Mouse (Mus musculus): ENCODE results near the gene Ssr1. TPM values are rescaled to one million over a fixed set of nuclear protein-coding genes. Genes with fewer than 3 reads are reported as not detected.

Gene Ssr1
- polyA plus RNA-seq, 1 experiment, result 44.7 TPM

DNA sequence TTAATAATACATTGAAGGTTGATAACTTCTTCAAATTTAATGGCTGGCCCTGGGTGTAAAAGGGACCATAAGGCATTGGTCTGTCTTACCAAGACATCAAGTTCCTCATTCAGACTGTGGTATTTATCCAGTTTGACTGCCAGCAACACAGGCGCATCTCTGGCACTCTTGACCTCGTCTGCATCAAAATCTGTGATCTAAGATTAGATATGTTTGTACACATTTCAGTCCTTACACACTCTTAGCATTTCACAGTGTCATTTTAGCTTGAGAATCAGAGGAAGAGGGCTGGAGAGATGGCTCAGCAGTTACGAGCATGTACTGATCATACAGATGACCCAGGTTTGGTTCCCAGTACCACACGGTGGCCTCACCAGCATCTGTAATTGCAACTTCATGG lies 21.6 kb upstream of the Ssr1 start:
- no peaks in the 10 kb centered on the region for H3K79me2 ChIP-seq (ENCODE audit: control insufficient read depth, insufficient read depth)
- no peak overlapping the region for H3K4me3 ChIP-seq
- no peak overlapping the region for H3K4me2 ChIP-seq (ENCODE audit: low read depth)
- H3K36me3 ChIP-seq (ENCODE audit: control insufficient read depth, insufficient read depth), result no peaks in the 10 kb centered on the region
- TF ChIP-seq MYOD1 (IDR thresholded peaks at IDR 0.05; ENCODE audit: control insufficient read depth in 1 of 3, insufficient read length in 2 of 3, low read depth in 2 of 3), result no peak
- TF ChIP-seq E2F4 (IDR thresholded peaks at IDR 0.05; ENCODE audit: insufficient read depth), result no peak
- no peak for TF ChIP-seq USF1 (IDR thresholded peaks at IDR 0.05; ENCODE audit: low read depth)
- no peak for TF ChIP-seq TCF3 (IDR thresholded peaks at IDR 0.05; ENCODE audit: insufficient read length, low read depth)
- no peak for TF ChIP-seq MAX (IDR thresholded peaks at IDR 0.05; ENCODE audit: low read depth)
- TF ChIP-seq MYOG (IDR thresholded peaks at IDR 0.05; ENCODE audit: control insufficient read depth in 1 of 3, insufficient read depth in 1 of 3, insufficient read length in 2 of 3, low read depth in 2 of 3), result no peak
- no peak for TF ChIP-seq POLR2A (IDR thresholded peaks at IDR 0.05; ENCODE audit: insufficient read length, low read depth)
- TF ChIP-seq TCF12 (IDR thresholded peaks at IDR 0.05; ENCODE audit: insufficient read depth, poor library complexity, severe bottlenecking), result no peak
- TF ChIP-seq SRF (IDR thresholded peaks at IDR 0.05; ENCODE audit: control insufficient read depth, insufficient read length, low read depth), result no peak
- TF ChIP-seq CEBPB (IDR thresholded peaks at IDR 0.05; ENCODE audit: insufficient read depth, poor library complexity, severe bottlenecking), result no peak
- TF ChIP-seq REST (IDR thresholded peaks at IDR 0.05; ENCODE audit: insufficient read depth, insufficient read length), result no peak
- TF ChIP-seq POLR2AphosphoS2 (IDR thresholded peaks at IDR 0.05; ENCODE audit: insufficient read length, low read depth), result no peak
- H3ac ChIP-seq (ENCODE audit: control insufficient read depth, insufficient read length), result no peak overlapping the region
- H3K27me3 ChIP-seq (ENCODE audit: control insufficient read depth, insufficient read depth, insufficient read length), result peaks cover 5% of the 10 kb centered on the region

DNA sequence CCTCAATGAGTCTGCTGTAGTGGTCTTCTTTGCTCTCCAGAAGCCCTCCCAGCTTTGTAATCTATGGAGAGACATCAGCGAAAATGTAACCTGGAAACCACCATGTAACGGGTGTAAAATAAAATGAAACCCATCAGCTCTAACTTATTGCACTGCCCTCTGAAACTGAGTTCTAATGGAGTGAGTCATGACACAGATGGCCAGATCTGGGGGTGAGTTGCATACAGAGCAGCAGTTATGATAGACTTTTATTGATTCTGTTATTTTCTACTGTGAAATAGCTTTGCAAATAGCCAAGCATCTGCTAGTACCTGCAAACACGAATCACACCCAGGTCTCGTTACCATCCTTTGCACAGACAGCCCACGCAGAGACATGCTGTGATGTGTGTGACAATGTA lies 18.4 kb upstream of the Ssr1 start:
- H3K4me3 ChIP-seq, result no peak overlapping the region
- H3K27me3 ChIP-seq (ENCODE audit: control insufficient read depth, insufficient read depth, insufficient read length), result no peaks in the 10 kb centered on the region
- H3K79me2 ChIP-seq (ENCODE audit: control insufficient read depth, insufficient read depth), result no peaks in the 10 kb centered on the region
- peak overlapping the region; percentile 37 for H3K4me2 ChIP-seq (ENCODE audit: low read depth)
- TF ChIP-seq REST (IDR thresholded peaks at IDR 0.05; ENCODE audit: insufficient read depth, insufficient read length) (no peak), CEBPB (IDR thresholded peaks at IDR 0.05; ENCODE audit: insufficient read depth, poor library complexity, severe bottlenecking) (peak; percentile 53; the same call in 1 of the 2 replicates)
- no peaks in the 10 kb centered on the region for H3K36me3 ChIP-seq (ENCODE audit: control insufficient read depth, insufficient read depth)
- no peak overlapping the region for H3ac ChIP-seq (ENCODE audit: control insufficient read depth, insufficient read length)

DNA sequence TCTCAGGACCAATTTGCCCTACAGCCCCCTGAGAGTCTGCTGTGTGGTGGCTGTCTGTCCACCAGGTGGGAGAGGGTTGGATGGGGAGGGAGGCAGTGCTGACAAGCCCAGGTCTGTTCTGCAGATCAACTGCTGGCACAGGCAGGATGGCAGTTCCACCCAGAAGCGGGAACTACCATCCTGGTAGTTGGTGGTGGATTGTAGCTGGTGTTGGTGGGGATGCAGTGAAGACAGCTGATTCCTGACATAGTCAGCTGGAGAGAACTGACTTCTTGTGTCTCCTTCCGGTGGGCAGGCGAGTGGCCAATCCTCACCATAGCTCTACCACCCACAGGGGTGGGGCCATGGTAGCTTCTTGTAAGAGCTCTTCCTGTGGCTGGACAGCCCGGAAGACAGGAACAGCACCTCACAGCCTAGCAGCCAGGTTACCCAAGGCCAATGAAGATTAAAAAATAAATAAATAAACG lies 16.5 kb upstream of the Ssr1 start:
- Histone ChIP-seq H3K27me3 (ENCODE audit: control insufficient read depth, insufficient read depth, insufficient read length) (no peaks in the 10 kb centered on the region), H3ac (ENCODE audit: control insufficient read depth, insufficient read length) (no peak overlapping the region), H3K79me2 (ENCODE audit: control insufficient read depth, insufficient read depth) (no peaks in the 10 kb centered on the region), H3K4me3 (no peak overlapping the region), H3K36me3 (ENCODE audit: control insufficient read depth, insufficient read depth) (no peaks in the 10 kb centered on the region), H3K4me2 (ENCODE audit: low read depth) (no peak overlapping the region)
- TF ChIP-seq MYOD1 (IDR thresholded peaks at IDR 0.05; ENCODE audit: control insufficient read depth in 1 of 3, insufficient read length in 2 of 3, low read depth in 2 of 3) (no peak), TCF3 (IDR thresholded peaks at IDR 0.05; ENCODE audit: insufficient read length, low read depth) (no peak), E2F4 (IDR thresholded peaks at IDR 0.05; ENCODE audit: insufficient read depth) (no peak)

DNA sequence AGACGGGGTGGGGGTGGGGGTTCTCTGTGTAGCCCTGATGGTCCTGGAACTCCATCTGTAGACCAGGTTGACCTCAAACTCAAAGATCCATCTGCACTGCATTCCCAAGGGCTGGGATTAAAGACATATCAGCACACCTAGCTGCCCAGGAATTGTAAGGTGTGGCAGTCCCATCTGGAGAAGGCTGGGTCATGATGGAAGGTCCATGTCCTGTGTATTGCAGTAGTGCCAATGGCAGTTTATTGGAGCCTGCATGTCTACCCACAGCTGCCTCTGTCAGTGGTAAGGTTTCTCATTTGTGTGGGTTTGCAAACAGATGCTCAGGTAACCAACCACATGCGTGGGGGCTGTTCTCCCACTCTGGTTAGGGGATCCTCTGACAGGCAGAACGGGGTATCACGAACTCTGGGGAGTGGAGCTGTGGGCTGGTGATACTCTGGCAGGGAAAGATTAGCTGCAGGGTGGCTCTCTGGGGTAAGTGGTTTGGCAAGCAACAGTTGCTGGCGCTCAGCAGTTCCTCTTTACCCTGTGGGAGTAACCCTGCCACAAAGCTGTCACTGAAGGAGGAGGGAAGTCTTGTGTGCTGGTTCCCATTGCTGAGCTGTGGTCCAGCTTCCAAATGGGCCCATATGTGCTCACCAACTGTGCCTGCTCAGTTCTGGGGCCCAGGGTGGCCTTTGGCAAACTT lies 15.8 kb upstream of the Ssr1 start:
- H3K79me2 ChIP-seq (ENCODE audit: control insufficient read depth, insufficient read depth), result no peaks in the 10 kb centered on the region
- TF ChIP-seq MYOD1 (IDR thresholded peaks at IDR 0.05; ENCODE audit: control insufficient read depth in 1 of 3, insufficient read length in 2 of 3, low read depth in 2 of 3), result peak in 1 of 3 experiments; percentile 41
- TF ChIP-seq REST (IDR thresholded peaks at IDR 0.05; ENCODE audit: insufficient read depth, insufficient read length), result no peak
- no peak overlapping the region for H3K4me3 ChIP-seq
- H3K27me3 ChIP-seq (ENCODE audit: control insufficient read depth, insufficient read depth, insufficient read length), result no peaks in the 10 kb centered on the region
- H3K36me3 ChIP-seq (ENCODE audit: control insufficient read depth, insufficient read depth), result no peaks in the 10 kb centered on the region
- H3ac ChIP-seq (ENCODE audit: control insufficient read depth, insufficient read length), result no peak overlapping the region
- no peak overlapping the region for H3K4me2 ChIP-seq (ENCODE audit: low read depth)

DNA sequence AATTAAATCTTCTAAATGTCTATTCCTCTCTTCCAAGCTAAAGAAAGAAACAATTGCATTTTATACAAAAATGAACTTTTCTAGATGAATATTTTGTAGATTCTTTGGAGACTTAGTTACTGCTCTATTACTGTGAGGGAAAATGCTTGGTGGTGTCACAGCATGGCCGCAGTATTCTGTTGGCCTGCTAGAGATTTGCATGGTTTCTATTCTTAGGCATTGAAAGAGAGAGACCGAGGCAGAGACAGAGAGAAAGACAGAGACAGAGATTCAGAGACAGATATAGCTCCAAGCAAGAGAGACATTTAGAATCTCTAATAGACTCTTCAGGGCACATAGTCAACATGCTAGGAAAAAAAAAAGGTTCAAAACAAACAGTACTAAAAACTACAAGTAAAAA lies 14.0 kb upstream of the Ssr1 start:
- H3K4me3 ChIP-seq, result no peak overlapping the region
- no peaks in the 10 kb centered on the region for H3K79me2 ChIP-seq (ENCODE audit: control insufficient read depth, insufficient read depth)
- no peak for TF ChIP-seq POLR2A (IDR thresholded peaks at IDR 0.05; ENCODE audit: insufficient read length, low read depth)
- TF ChIP-seq POLR2AphosphoS2 (IDR thresholded peaks at IDR 0.05; ENCODE audit: insufficient read length, low read depth), result no peak
- no peak for TF ChIP-seq USF1 (IDR thresholded peaks at IDR 0.05; ENCODE audit: low read depth)
- no peak for TF ChIP-seq E2F4 (IDR thresholded peaks at IDR 0.05; ENCODE audit: insufficient read depth)
- TF ChIP-seq MAX (IDR thresholded peaks at IDR 0.05; ENCODE audit: low read depth), result no peak
- TF ChIP-seq REST (IDR thresholded peaks at IDR 0.05; ENCODE audit: insufficient read depth, insufficient read length), result no peak
- TF ChIP-seq SRF (IDR thresholded peaks at IDR 0.05; ENCODE audit: control insufficient read depth, insufficient read length, low read depth), result no peak
- TF ChIP-seq MYOD1 (IDR thresholded peaks at IDR 0.05; ENCODE audit: control insufficient read depth in 1 of 3, insufficient read length in 2 of 3, low read depth in 2 of 3), result no peak
- no peak for TF ChIP-seq CEBPB (IDR thresholded peaks at IDR 0.05; ENCODE audit: insufficient read depth, poor library complexity, severe bottlenecking)
- TF ChIP-seq TCF3 (IDR thresholded peaks at IDR 0.05; ENCODE audit: insufficient read length, low read depth), result no peak
- TF ChIP-seq MYOG (IDR thresholded peaks at IDR 0.05; ENCODE audit: control insufficient read depth in 1 of 3, insufficient read depth in 1 of 3, insufficient read length in 2 of 3, low read depth in 2 of 3), result no peak
- no peaks in the 10 kb centered on the region for H3K27me3 ChIP-seq (ENCODE audit: control insufficient read depth, insufficient read depth, insufficient read length)
- no peaks in the 10 kb centered on the region for H3K36me3 ChIP-seq (ENCODE audit: control insufficient read depth, insufficient read depth)
- H3K4me2 ChIP-seq (ENCODE audit: low read depth), result no peak overlapping the region
- H3ac ChIP-seq (ENCODE audit: control insufficient read depth, insufficient read length), result no peak overlapping the region

All from myocyte (in vitro differentiated cells).